Mouse (Mus musculus) megakaryocyte, embryonic 14.5 days (primary cell): ENCODE measurements around the gene Tas1r1.

Source experiments
- FLI1 ChIP-seq: IDR thresholded peaks from 2 replicates; pipeline ENCODE4 v1.6.1; 2012; ENCODE audit warnings: low read length, inconsistent platforms, mixed read lengths
- GATA1 ChIP-seq: IDR thresholded peaks from 3 replicates; pipeline ENCODE4 v1.6.1; 2012; ENCODE audit warnings: mixed read lengths, low read length, inconsistent platforms, borderline replicate concordance

DNA sequence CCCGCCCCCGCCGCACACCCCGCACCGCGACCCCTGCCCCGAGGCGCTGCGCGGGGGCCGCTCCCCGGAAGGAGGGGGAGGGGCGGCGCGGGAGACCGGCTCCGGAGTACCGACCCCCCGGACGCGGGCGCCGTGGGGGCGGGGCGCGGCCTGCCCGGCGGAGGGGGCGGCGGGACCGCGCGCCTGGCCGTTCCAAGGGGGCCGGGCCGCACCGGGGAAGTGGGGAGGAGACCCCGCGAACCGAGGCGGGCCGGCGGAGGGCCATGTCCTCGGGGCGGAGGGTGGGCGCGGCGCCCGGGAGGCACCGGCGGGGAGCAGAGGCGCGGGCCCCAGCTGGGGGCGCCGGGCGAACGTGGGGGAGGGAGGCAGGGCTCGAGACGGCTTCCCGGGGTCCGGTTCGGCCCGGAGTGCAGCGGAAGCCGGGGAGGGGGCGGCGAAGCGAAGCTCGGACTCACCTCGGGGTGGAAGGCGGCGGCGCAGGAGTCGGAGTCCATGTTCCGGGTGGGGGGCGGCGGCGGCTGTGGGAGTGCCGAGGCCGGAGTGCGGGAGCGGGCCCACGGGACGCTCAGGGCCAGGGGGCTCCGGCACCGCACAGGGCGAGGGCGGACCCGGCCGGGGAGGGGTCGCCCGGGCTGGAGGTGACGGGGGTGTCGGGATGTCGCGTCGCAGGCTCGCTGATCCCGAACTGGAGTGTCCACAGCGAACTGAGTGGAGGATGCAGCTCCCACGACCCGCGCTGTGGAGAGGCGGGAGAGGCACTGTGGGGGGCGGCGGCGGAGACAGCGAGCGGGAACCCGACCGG is 42.8 kb downstream of the Tas1r1 start:
- no peak for TF ChIP-seq GATA1
- TF ChIP-seq FLI1: no peak
